Mouse (Mus musculus) G1E (cell line): ENCODE measurements around the gene Tbc1d4. TPM values are rescaled to one million over a fixed set of nuclear protein-coding genes. Genes with fewer than 3 reads are reported as not detected.

Experiments used
- ATAC-seq: 2 replicates; pipeline ENCODE4 v1.8.0; 2016; ENCODE audit warnings: mild to moderate bottlenecking; ENCODE audit not compliant: insufficient number of reproducible peaks, poor library complexity, low FRiP score, severe bottlenecking; ENCODE audit errors: extremely low read depth
- DNase-seq: peaks from one replicate; pipeline ENCODE4 v3.0.0; 2012; ENCODE audit warnings: low spot score
- H3K27me3 ChIP-seq: 2 replicates; pipeline ENCODE4 v1.6.1; 2012; ENCODE audit warnings: mild to moderate bottlenecking, low read length, inconsistent platforms; ENCODE audit not compliant: insufficient read depth
- H3K36me3 ChIP-seq: replicated peaks from 2 replicates; pipeline ENCODE3; 2012; ENCODE audit warnings: mild to moderate bottlenecking, inconsistent platforms
- H3K4me1 ChIP-seq: 2 replicates; pipeline ENCODE4 v1.6.1; 2012; ENCODE audit warnings: low read depth, low read length, inconsistent platforms, mixed read lengths; ENCODE audit not compliant: insufficient read depth
- H3K4me3 ChIP-seq: 2 replicates; pipeline ENCODE4 v1.5.1; 2012; ENCODE audit warnings: low read depth, mild to moderate bottlenecking, inconsistent platforms, low read length, moderate library complexity, mixed read lengths
- H3K9me3 ChIP-seq: replicated peaks from 2 replicates; pipeline ENCODE4 v1.6.1; 2012; ENCODE audit warnings: inconsistent platforms
- CTCF ChIP-seq: IDR thresholded peaks from 2 replicates; pipeline ENCODE4 v1.5.1; 2012; ENCODE audit warnings: low read depth, low read length, inconsistent platforms, mixed read lengths
- GATA1 ChIP-seq: IDR thresholded peaks from 2 replicates; pipeline ENCODE4 v1.6.1; 2012; ENCODE audit warnings: borderline replicate concordance, low read length, inconsistent platforms, mixed read lengths
- GATA2 ChIP-seq: IDR thresholded peaks from 2 replicates; pipeline ENCODE4 v1.6.1; 2012; ENCODE audit warnings: low read depth, low read length, inconsistent platforms, borderline replicate concordance
- POLR2AphosphoS5 ChIP-seq: IDR thresholded peaks from 2 replicates; pipeline ENCODE4 v1.6.1; 2012; ENCODE audit warnings: low read depth, low read length, inconsistent platforms; ENCODE audit not compliant: insufficient replicate concordance
- TAL1 ChIP-seq: conservative IDR thresholded peaks from 2 replicates; pipeline ENCODE4 v1.6.1; 2012; ENCODE audit warnings: low read depth, low read length, inconsistent platforms, mixed read lengths
- polyA plus RNA-seq: library from polyadenylated mRNA; stranded (reverse); fragments of >175 nt; gene quantifications from 2 replicates; pipeline ENCODE4 v1.2.3, GENCODE M21; 2012
- total RNA-seq, 2 experiments: library from RNA; stranded (forward) in 1 of 2; stranded (reverse) in 1 of 2; fragments of 200-1000 nt in 1 of 2; fragments of >200 nt in 1 of 2; fragmentation: Nextera tagmentation in 1 of 2; gene quantifications; 2 replicates each; pipeline ENCODE4 v1.2.3; 2014 to 2017

The Tbc1d4 gene
- total and polyA plus RNA-seq, 3 experiments = 0.33 TPM; not detected in 2

DNA sequence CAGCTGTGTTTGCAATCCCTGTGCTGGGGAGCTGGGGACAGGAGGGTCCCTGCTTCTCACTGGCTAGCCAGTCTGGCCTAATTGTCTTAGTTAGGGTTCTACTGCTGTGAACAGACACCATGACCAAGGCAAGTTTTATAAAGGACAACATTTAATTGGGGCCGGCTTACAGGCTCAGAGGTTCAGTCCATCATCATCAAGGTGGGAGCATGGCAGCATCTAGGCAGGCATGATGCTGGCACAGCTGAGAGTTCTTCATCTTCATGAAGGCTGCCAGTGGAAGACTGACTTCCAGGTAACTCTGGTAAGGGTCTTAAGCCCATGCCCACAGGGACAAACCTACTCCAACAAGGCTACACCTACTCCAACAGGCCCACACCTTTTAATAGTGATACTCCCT, 109.2 kb downstream of the Tbc1d4 start:
- DNase-seq (no peak), ATAC-seq (no peak)
- Histone ChIP-seq H3K4me1 (no peaks in the 10 kb centered on the region), H3K9me3 (peaks cover 40% of the 10 kb centered on the region), H3K36me3 (no peaks in the 10 kb centered on the region), H3K27me3 (no peaks in the 10 kb centered on the region), H3K4me3 (no peak overlapping the region)
- no peak for TF ChIP-seq POLR2AphosphoS5
- no peak for TF ChIP-seq TAL1
- no peak for TF ChIP-seq GATA1
- no peak for TF ChIP-seq CTCF
- no peak for TF ChIP-seq GATA2

DNA sequence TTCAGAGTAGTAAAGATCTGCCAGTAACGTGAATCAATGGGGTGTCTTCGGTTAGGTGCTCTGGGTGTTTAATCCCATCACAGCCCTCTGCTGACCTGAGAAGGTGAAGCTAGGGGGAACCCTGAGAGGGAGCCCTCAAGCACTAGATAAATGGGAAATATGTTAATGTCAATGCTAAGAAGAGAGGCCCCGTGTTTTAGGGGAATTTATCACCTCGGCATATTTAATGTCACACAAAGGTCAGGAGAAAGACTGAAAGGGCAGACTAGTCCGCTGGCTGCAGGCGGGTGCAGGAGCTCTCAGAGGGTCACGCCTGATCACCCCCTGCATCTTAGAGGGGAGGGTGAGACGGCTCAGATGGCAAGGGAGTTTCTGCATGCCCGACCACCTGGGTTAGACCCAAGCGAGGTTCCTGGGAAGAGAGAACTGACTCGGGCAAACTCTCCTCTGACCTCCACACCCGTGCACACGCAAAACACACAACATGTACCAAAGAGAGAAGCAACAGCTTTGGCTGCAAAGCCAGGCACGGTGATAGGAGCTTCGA, 120.7 kb downstream of the Tbc1d4 start:
- no peaks in the 10 kb centered on the region for H3K27me3 ChIP-seq
- H3K9me3 ChIP-seq = peaks cover 59% of the 10 kb centered on the region
- H3K4me3 ChIP-seq = no peak overlapping the region
- TF ChIP-seq TAL1 (no peak), CTCF (no peak), POLR2AphosphoS5 (no peak), GATA1 (no peak), GATA2 (no peak)
- no peaks in the 10 kb centered on the region for H3K4me1 ChIP-seq
- no peak for DNase-seq
- no peaks in the 10 kb centered on the region for H3K36me3 ChIP-seq
- ATAC-seq = no peak

DNA sequence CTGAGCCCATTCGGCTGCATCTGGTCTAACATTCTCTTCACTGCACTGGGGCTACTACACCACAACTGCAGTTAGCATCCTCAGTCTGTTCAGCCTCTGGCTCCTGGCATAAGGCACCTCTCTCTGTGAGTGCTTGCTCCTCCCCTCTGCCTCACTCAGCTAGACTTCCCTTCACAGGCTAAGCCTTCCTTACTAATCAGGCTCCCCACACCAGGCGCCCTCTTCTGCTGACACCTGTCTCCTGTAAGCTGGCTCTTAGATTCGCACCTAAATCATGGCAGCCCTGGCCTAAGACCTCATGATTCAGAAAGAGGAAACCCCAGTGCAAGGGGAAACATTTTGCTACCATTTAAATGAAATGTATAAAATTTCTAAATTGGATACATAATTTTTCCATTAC, 122.4 kb downstream of the Tbc1d4 start:
- peaks cover 64% of the 10 kb centered on the region for H3K9me3 ChIP-seq
- H3K36me3 ChIP-seq = no peaks in the 10 kb centered on the region
- no peak for TF ChIP-seq GATA2
- TF ChIP-seq POLR2AphosphoS5 = no peak
- TF ChIP-seq GATA1 = no peak
- TF ChIP-seq TAL1 = no peak
- no peak for TF ChIP-seq CTCF
- H3K4me3 ChIP-seq = no peak overlapping the region
- H3K4me1 ChIP-seq = no peaks in the 10 kb centered on the region
- no peaks in the 10 kb centered on the region for H3K27me3 ChIP-seq
- DNase-seq (no peak), ATAC-seq (no peak)

DNA sequence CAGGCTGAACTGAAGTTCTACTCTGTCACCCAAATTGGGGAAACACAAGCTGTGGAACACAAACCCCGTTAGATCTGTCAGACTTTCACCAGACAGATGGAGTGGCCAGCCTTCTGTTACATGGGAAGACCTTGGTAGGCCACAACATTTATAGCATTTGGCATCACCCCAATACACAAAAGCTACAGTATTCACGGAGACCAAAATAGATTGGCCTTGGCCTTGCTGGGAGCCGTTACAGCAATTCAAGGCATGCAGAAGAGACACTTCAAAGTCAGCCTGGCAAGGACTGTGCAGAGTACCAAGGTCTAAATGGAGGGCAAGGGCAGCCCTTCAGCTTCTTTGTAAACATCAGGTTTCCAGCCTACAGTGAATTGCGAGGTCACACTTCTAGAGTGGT, 125.8 kb downstream of the Tbc1d4 start:
- Histone ChIP-seq H3K4me3 (no peak overlapping the region), H3K4me1 (no peaks in the 10 kb centered on the region), H3K27me3 (no peaks in the 10 kb centered on the region), H3K9me3 (peaks cover 60% of the 10 kb centered on the region), H3K36me3 (no peaks in the 10 kb centered on the region)
- no peak for TF ChIP-seq GATA1
- TF ChIP-seq POLR2AphosphoS5 = no peak
- no peak for TF ChIP-seq GATA2
- TF ChIP-seq TAL1 = no peak
- TF ChIP-seq CTCF = no peak
- ATAC-seq (no peak), DNase-seq (no peak)

DNA sequence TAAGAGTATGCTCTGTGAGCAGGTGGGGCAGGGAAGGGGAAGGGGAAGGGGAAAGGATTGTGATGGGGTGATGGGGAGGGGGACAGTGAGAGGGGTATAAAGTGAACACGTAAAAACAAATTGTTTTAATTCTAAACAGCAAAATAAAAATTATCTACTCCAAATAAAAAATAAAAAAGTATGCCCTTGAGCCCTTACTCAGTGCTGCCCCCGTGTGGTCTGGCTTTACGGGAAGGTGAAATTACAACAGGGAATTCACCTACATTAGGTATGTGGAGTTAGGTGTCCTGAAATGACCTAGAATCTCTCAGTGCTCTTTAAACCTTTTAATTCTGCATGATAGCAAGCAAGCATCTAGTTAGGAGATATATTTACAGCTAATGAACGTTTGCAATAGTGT, 126.7 kb downstream of the Tbc1d4 start:
- no peak overlapping the region for H3K4me3 ChIP-seq
- TF ChIP-seq GATA1 = no peak
- TF ChIP-seq POLR2AphosphoS5 = no peak
- peak; percentile 27; the same call in 1 of the 2 replicates for TF ChIP-seq CTCF
- H3K4me1 ChIP-seq = no peaks in the 10 kb centered on the region
- no peaks in the 10 kb centered on the region for H3K36me3 ChIP-seq
- H3K9me3 ChIP-seq = peaks cover 63% of the 10 kb centered on the region
- ATAC-seq (no peak), DNase-seq (no peak)
- no peaks in the 10 kb centered on the region for H3K27me3 ChIP-seq

DNA sequence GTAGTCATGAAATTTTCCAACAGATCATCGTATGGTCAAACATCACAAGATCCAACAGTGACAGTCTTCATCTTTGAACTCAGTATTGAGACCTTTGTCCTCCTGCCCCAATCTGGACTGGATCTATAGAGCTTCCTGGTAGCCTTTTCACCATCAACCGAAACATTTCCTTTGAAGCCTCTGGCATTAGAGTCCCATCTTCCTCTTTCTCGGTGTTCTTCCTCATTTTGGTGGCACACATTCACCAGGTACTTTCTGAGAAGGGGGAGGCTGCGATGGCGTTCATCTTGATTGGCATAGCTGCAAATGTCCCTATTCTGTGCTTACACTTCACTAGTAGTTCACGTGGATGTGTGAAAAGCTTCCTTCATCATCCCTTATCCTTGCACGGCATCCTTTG, 127.8 kb downstream of the Tbc1d4 start:
- no peaks in the 10 kb centered on the region for H3K36me3 ChIP-seq
- TF ChIP-seq GATA2 = no peak
- no peak for TF ChIP-seq GATA1
- no peak for TF ChIP-seq TAL1
- no peak for TF ChIP-seq CTCF
- TF ChIP-seq POLR2AphosphoS5 = no peak

DNA sequence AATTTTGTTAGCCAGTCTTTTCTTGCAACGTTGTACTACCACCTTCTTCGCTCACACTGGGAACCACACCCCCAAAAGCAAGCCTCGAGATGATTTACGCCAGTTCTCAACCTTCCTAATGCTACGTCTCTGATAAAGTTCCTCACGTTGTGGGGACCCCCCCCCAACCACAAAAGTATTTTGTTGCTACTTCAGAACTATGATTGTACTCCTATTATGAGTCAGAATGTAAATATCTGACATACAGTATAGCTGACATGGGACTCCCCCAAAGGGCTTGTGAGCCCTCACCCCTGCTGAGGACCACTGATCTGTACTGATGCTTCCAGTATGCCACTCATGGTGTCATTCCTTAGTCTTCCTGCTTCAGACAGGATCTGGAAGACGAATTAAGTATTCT, 128.4 kb downstream of the Tbc1d4 start:
- H3K4me1 ChIP-seq = no peaks in the 10 kb centered on the region
- ATAC-seq (no peak), DNase-seq (no peak)
- no peaks in the 10 kb centered on the region for H3K27me3 ChIP-seq
- no peak for TF ChIP-seq GATA2
- no peak for TF ChIP-seq CTCF
- TF ChIP-seq TAL1 = no peak
- no peak for TF ChIP-seq GATA1
- TF ChIP-seq POLR2AphosphoS5 = no peak
- no peaks in the 10 kb centered on the region for H3K36me3 ChIP-seq
- H3K9me3 ChIP-seq = peaks cover 63% of the 10 kb centered on the region
- no peak overlapping the region for H3K4me3 ChIP-seq

More for the DNA sequence above, 127.8 kb downstream of the Tbc1d4 start:
- Histone ChIP-seq H3K4me3 (no peak overlapping the region), H3K4me1 (no peaks in the 10 kb centered on the region), H3K9me3 (peaks cover 68% of the 10 kb centered on the region), H3K27me3 (no peaks in the 10 kb centered on the region)
- ATAC-seq (no peak), DNase-seq (no peak)
